Mouse (Mus musculus) bone marrow, adult 2 months (tissue): ENCODE measurements at regions not wholly inside any gene's neighbourhood (a gene's known extent, or its start where the extent isn't known, plus 50 kb on each side); places are given as distances from the start of the nearest gene placed in this dataset.

ENCODE experiments used
- CTCF ChIP-seq: fragments of 200-500 bp; IDR thresholded peaks from 2 replicates; pipeline ENCODE4 v1.5.1; 2011; ENCODE audit warnings: low read length, control low read depth; ENCODE audit not compliant: control insufficient read depth, insufficient read depth
- POLR2A ChIP-seq: fragments of 200-500 bp; IDR thresholded peaks from 2 replicates; pipeline ENCODE4 v1.6.1; 2011; ENCODE audit warnings: low read depth, mild to moderate bottlenecking, control low read depth, low read length, borderline replicate concordance; ENCODE audit not compliant: control insufficient read depth

DNA sequence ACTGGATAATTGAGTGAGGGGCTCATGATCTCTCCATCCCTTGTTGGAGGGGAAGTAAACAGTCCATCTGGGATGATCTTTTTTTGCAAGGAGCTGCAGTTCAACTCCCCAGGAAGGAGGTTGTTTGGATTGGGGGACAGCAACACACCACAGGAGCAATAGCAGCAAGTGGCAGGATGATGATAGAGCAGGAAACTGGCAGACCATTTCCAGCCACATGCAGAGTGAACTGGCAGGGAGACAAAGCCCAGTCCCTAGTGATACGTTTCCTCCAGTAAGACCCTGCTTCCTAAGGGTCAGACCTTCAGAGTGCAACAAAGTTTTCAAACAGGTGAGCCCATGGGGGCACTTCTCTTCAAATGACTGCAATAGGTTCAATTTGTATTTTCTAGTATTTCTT, 91.2 kb downstream of the Arrdc3 start:
- TF ChIP-seq POLR2A (no peak), CTCF (no peak)
